Mouse (Mus musculus) kidney, postnatal 4 days (tissue): ENCODE measurements around the gene Rpl5.
A peak's percentile ranks its signal among the peaks of the same experiment; 100 is the strongest.
"Not testable (repeated sequence)": the region's sequence is repeated elsewhere in the genome, so short reads cannot be mapped to it uniquely, and the experiment has no call there.

Experiments
- DNase-seq, 2 experiments: peaks; one replicate each; pipeline ENCODE4 v3.0.0; 2021; ENCODE audit warnings: mixed read lengths in 2 of 2

The Rpl5 gene

DNA sequence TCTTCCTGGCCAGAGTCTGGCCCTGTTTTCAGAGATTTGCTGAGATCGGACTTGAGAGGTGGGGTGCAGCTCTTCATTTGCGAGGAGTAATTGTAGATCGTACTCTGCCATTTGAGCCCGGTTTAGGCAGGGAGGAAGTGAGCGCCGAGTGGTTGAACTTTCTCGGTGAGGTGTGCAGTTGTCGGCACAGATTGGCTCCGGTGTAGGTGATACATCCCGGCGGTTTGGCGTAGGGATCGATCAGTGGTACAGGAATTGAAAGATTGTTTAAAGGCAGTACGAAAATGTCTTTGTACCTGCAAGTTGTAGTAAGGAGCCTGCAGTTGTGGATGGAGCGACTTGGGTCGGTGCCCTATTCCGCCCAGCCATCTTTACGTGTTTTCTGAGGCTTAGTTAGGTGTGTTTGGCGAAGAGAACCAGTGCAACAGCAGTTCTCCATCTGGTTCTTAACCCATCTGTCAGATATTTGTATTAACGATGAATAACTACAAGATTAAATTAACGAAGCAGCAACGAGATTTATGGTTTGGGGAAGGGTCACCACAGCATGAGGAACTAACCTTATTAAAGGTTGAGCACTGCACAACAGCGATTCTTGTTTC lies 813 bp downstream of the Rpl5 start:
- no peak for DNase-seq

DNA sequence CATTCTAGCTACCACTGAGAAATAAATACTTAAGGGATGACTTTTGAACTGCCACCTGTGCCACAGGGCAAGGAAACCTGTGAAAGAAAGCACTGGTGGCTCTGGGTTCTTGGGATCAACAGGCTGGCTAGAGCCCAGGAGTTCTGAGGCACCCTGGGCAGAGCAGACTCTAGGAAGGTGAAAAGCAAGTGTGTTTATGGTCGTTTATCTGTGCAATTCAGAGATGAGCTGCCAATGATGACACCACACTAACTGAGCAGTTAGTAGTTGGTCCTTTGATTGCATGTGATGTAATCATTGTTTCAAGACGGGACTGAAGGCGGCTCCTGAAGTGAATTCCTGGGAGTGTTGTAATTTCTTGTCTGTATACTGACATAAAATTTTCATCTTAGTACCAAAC lies 4.0 kb downstream of the Rpl5 start:
- no peak for DNase-seq

DNA sequence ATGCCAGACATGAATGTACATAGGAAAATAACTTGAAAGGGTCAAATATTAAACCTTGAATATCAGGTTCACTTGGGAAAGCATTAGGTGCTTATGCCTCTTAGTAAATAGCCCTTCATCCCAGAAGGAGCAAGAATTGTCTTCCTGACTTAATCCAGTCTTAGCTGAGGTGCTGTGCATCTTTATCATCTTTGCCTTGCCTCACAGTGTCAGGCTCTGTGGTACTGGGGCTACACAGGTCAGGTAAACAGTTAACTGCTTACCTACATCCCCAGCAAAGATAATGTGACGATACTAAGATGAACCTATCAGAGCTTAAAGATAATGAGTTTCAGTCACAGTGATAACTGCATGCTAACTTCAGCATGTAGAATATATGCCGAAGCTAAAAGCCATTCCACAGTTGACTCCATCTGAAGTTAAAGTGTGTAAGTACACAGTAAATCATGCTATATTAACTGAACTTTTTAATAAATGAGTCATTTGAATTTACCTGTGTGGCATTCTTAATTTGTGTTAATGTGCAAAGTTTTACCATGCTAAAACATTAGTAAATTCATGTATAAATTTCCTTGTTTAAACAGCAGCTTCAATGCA lies 8.3 kb downstream of the Rpl5 start:
- DNase-seq: no peak

DNA sequence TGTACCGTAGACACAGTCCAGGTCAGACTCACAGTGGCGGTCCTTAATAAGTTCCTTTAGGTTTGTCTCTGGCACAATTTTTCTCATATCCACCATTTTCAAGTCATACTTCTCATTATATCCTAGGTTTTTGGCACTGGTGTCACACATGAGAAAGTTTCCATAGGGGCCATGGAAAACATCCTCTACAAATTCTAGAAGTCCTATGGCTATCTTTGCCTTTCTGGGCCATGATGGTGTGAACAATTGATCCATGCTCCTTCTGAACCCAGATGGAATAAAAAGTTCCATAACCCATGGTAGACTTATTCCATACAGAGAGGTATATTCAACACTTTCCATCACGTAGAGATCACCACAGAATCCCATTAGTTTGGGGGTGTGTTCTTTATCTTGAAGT lies 9.4 kb downstream of the Rpl5 start:
- DNase-seq: no peak

DNA sequence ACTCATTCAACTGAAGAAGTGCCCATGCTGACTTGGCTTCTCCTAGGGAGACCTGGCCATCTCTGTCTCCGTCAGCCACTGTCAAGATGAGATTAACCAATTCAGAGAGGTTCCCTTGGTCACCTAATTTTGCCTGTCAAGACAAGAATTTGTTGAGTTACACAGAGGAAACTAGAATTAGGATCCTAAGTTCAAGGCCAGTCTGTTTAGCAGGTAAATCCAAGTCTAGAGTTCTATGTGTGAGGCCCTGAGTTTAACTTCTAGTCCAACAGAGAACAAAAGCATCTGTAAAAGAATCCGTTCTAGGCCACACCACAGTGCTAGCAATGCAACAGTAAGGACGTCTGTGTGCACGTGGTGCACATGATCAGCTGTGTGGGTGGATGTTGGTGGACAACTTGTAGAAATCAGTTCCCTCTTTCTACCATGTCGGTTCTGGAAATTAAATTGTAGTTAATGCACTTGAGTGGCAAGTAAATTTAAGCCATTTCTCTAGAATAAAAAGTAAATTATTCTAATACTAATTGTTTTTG lies 9.8 kb downstream of the Rpl5 start:
- DNase-seq: no peak

DNA sequence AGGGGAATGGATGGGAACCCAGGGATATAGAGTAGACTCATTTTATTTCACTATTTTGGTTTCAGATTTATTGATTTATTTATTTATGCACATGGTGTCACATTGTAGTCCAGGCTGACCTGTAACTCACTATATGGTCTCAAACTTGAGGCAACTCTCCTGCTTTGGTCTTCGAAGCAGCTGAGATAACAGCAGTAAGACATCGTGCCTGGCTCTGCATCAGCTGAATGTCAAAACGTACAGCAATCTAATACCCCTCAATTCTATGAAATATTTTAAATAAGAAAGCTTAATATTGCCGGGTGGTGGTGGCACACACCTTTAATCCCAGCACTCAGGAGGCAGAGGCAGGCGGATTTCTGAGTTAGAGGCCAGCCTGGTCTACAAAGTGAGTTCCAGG lies 10.7 kb downstream of the Rpl5 start:
- DNase-seq: no peak

DNA sequence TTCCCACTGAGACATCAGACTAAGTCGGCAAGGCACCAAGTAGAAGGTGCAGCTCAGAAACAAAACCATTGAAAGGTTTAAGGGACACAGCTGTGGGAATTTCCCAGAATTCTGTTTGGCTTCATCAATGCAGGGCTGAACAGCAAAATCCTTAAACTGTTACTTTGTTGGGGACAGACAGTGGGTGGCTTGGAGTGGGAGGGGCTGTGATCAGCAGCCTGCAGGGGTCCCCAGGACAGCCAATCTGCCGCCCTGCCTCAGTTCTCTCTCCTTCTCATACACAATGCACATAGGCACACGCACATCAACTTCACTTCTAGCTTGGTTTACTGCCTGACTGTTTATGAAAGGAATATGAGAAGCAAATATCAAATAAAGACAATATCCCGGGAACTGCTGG lies 15.0 kb downstream of the Rpl5 start:
- no peak for DNase-seq

DNA sequence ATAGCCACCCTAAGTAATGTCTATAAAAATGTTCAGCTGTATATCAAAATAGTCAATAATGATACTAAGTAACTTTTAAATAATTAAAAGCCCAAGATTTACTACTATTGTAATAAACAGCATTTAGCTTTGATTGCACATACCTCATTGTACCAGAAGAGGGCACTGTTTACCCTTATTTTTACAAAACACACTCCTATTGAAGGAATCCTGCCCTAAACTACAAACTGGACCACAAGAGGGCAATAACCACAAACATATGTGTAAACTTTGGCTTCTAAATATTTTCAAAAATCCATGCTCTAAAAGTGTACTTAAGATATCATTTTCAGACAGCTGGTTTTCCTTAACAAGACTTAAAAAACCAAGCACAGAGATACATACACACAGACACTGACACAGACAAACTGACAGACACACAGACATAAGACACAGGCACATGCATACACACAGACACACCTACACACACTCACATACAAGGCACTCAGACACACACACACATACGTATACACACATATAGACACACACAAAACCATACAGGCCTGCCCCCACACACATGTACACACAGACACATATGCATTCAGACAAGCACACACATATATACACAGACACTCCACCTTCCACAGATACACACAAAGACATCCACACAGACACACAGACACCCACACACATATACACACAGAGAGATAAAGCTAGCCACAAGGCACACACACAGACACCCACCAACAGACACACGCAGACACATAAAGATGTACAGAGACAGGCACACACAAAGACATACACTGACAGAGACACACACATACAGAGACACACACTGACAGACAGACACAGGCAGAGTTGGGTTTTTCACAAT lies 21.3 kb downstream of the Rpl5 start:
- DNase-seq: no peak

DNA sequence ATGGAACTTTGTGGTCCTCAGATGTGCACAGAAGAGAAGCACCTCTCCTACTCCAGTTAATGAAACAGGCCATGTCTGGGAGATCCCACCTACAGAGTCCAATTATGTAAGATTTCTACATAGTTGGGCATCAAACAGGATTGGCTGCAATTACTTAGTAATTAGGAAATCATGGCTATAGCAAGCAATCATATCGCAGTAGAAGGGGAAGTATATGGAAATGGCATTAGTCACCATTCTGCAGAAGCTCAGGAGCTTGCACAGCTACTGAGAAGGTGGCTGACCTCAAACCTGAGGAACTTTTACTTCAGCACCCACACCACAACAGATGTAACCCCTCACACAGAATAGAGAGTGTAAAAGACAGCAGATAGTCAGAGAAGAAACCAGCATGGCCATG lies 22.5 kb downstream of the Rpl5 start:
- no peak for DNase-seq

DNA sequence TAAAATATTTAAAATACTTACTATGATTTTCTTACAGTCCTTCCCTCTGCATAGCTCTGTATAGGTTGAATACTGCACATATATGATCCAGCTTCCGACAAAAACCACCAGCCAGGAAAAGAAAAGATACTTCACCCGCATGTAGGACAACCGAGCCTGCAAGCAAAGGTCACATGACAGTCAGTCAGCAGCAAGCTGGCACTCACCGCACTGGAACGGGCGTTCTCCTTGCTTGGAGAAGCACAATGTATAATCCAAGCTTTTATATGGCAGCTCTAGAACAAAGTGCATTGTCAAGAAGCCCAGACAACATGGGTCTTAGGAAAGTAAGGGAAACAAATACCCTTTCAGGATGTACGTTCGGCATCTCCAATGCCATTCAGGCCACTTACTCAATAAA lies 24.3 kb downstream of the Rpl5 start:
- no peak for DNase-seq

DNA sequence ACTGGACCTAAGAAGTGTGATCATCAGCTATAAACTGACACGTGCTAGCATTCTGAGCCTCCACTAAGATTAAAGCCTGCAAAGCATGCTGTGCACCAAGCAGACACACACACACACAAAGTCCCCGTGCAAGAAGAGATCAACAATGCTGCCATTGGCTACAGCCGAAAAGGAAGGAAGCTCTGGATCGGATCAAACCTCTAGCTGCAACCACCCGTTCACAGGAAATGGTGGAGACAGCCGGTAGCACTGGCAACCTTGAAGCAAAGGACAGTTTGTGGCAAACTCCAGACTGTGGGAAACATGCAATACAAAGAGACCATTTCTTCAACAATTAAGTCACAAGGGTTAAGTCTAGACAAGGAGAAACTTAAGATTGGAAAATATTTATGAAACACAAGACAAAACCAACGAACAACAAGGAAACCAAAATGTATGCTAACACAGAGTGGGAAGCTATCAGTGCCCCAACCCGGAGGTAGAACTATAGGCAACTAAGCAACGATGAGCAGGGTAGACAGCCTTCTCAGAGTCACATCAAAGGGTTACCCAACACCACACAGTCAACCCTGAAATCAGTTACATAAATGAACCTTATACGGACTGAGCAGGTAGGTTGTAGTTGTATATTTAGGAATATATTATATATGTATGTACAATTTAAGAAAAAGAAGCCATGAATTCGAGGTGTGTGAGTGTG lies 26.4 kb downstream of the Rpl5 start:
- no peak for DNase-seq

DNA sequence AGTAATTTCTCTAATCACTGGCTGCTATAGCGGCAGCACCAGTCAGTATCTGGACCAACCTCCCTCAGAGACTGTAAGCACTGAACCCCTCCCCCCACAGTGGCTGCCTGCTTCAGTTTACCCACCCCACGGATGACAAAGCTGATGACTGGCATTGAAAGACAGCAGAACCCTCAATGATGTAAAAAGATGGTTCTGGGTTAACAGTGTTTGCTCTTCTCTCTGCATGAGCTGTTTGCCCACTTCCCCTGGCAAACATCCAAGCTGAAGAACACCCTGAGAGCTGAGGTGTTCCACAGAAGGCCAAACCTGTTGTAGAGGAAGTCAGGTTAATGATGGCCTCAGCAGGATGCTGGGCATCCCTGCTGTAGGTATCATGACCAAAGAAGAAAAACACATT lies 32.3 kb downstream of the Rpl5 start:
- no peak for DNase-seq

DNA sequence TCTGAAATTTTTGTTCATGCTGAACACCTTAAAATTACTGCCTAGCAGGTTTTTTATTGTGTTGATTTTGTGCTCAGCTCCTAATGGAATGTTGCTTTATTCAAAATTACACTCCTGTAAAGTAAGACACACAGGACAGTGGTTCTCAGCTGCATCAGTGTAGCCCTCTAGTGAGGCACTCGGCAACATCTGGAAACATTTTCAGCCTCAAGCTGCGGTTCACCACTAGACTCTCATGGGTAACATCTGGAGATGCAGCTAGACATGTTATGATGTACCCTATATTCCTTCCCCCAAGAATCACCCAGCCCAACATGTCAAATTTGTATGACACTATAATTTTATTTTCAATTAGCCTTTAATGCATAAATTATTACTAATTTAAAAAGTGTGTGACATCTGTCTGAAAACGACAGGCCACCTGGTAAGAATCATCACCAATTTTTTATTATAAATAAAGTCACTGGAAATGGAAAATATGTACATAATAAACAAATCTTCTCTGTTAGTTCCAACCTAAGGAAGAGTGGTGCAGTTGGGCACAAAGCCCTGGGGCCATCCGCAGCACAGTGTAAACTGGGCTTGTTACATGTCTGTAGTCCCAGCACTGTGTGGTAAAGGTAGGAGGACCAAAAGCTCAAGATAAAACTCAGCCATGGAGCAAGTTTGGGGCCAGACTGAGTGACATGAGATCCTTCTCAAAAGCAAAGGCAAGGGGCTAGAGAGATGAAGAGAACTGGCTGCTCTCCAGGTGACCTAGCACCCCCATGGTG lies 33.1 kb downstream of the Rpl5 start:
- no peak for DNase-seq

DNA sequence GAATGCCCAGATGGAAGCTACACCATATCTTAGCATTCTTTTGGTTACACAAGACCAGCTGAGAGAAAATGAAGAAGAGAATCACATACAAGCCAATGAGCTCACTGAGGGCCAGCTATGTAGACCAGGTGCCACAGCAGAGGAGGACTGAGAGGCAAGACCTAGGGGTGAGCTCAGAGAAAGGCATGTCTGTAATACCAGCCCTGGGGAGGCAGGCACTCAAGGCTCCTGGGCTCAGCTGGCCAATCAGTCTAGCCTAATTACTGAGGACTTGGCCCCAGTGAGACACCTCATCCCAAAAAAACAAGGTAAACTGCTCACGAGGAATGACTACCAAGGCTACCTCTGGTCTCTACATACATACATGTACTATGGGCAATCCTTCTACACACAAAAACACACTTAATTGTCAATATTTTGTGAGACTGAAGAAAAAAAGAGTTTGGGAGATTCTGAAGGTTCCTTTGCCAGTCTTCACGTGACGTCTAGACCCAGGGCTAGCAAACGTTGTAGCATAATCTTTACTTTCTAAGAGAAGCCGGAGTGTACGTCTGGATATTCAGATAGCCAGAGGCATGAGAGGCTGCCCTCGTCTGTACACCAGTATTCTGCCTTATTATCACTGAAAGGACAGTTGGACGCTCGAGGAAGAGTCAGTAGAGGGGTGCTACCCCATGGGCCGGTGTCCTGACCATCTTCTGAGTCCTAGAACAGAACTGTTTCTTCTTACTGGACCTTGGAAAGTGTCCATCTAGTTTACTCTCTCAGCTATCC lies 34.7 kb downstream of the Rpl5 start:
- DNase-seq: no peak

DNA sequence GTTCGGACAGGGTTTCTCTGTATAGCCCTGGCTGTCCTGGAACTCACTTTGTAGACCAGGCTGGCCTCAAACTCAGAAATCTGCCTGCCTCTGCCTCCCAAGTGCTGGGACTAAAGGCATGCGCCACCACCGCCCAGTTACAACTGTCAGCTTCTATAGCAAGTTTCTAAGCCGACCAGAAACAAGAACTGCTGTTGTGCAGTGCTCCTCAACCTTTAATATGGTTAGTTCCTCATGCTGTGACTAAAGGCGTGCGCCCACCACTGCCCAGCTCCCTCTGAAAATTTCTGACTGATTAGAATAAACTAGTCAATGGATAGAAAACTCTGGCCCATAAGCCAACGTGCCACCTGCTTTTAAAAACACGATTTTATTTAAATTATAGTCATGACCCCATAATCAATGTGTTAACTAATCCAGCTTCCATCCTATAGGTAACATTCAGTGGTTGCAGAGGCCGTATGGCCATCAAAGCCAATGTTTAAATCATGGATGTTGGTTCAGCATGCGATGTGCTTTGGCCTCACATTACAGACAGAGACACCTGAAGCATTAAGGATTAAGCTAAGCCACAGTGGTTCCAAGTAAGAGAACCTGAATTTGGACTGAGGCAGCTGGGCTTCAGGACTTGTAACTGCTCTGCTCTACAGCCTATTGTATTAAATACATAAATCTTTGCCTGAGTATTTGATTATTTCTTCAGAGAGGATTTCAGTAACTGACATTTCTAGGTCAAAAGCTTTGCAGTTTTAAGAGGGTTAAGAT lies 36.5 kb downstream of the Rpl5 start:
- no peak for DNase-seq

DNA sequence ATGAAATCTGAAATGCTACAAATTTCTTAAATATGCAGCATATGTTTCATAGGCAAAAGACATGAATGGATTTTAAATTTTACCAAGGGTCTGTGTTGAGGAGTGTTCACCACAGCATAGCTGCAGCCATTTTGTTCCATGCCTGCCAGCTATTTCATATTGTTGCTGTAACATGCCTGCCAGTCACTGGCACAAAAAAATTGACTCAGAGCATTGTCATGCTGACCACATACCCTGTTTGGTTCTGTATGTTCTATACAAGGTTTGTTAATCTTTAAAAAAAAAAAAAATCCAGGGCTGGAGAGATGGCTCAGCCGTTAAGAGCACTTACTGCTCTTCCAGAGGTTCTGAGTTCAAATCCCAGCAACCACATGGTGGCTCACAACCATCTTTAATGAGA lies 38.2 kb downstream of the Rpl5 start:
- not testable (repeated sequence) for DNase-seq

DNA sequence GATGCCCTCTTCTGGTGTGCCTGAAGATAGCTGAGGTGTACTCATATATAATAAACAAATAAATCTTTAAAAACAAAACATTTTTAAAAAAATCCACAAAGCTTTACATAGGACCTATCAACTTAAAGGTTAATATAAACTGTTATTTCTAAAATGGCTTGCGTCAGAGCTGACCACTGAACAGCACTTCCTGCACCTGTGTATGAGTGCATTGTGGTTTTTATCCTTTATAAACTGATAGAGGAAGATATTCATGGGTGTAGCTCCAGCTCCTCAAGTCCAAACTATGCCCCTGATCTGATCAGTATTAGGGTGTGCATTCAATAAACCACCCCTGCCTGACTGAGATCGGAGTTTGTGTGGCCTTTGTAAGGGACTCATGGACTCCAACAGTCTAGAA lies 38.6 kb downstream of the Rpl5 start:
- no peak for DNase-seq

DNA sequence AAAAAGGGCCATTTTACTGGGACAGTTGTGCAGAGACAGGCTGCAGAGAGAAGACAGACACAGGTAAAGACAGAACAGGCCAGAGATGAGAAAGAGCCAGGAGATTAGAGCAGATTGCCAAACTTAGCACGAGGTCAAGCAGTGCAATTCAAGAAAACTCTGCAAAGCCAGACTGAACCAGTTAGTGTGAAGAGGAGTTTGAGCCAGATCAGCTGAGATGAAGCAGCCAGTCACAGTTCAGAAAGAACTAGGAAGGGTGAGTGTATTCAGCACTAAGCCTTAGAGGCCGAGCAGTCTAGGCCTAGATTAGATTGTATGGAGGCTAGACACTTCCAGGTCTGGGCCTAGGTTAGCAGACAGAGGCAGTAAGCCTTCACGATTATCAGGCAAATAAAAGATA lies 39.4 kb downstream of the Rpl5 start:
- DNase-seq: no peak

DNA sequence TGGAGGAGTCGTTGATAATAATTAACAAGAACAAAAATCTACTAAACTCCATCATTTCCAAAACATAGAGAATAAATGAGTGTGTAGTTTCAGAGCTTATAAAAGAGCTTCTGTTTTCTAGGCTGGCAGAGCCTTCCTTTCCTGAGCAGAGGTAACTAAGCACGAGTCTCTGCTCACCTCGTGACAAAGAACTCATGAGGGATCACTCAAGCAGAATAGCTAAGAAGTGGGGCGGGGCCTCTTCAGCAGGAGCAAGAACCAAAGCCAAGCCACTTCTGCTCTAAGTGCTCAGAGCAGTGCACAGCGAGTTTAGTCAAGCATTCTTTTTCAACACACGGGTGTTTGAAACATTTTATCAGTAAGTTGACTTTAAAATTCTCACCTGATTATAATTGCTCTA lies 40.9 kb downstream of the Rpl5 start:
- DNase-seq: peak in 1 of 2 experiments; percentile 46

DNA sequence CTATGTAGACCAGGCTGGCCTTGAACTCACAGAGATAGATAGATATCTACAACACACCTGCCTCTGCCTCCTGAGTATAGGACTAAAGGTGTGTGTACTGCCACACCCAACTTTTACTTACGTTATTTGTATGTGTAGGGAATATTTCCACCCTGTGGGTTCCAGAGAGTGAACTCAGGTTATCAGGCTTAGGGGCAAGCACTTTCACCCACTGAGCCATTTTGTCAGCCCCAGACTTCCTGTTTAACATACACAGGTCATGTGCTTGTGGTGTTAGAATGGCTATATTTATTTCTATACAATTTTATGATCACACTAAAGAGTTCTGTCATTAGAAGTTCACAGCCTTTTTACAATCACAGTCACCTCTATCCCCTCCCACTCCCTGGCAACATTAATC lies 42.6 kb downstream of the Rpl5 start:
- DNase-seq: no peak

DNA sequence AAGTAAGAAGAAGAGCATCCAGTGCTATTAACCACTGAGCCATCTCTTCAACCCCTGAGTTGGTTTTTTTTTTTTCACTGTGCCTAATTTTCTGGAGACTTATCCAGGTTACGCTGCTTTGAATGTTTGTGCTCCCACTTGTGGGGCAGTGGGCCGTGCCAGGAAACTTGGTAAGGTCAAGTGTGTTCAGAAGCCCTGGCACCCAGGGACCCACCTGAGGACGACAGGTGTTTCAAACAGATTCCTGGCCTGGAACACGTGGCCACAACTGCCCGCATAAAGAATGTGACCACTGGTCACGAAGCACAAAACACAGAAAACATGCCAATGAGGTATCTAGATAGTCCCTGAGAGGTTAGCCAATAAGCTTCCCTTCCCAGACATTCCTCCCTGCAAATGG lies 43.2 kb downstream of the Rpl5 start:
- no peak for DNase-seq
